Comparison of ENCODE assay signal across 27 mouse cellular contexts in the genomic region with DNA sequence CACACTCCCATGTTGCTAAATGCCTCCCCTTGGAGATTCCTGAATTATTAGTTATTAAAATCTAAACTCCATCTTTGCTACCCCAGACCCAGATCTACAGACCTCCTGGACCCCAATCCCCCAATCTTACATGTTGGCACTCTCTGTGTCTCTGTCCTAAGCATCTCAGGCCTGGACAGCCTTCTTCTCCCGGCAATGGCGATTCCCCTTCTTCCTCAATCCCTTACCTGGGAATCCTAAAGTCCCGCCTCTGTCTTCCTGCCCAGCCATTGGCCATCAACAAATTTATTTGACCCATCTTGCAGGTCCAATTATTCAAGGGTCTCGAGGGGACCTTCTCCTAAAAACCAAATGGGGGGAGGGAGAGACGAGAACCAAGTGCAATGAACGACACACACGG.
"Had no signal": no experiment of that assay in that cellular context is flagged by ENCODE, and none has a peak within 500 bp of the region (broad histone marks: within the 10 kb centered on the region; RNA-seq: fewer than 3 reads in every experiment).

No protein-coding gene starts in this region.

- H3K9ac ChIP-seq: embryonic facial prominence, embryonic 12.5 days; embryonic facial prominence, embryonic 13.5 days; embryonic facial prominence, embryonic 15.5 days; forebrain, embryonic 12.5 days; forebrain, embryonic 13.5 days; forebrain, embryonic 15.5 days; forebrain, postnatal 0 days had no signal

- H3K4me3 ChIP-seq: embryonic facial prominence, embryonic 10.5 days; embryonic facial prominence, embryonic 12.5 days; embryonic facial prominence, embryonic 13.5 days; embryonic facial prominence, embryonic 15.5 days; erythroblast, embryonic 14.5 days; forebrain, embryonic 10.5 days; forebrain, embryonic 12.5 days; forebrain, embryonic 13.5 days; forebrain, embryonic 15.5 days; gastrocnemius, adult 2 months; heart, adult 2 months had no signal

- H3K4me1 ChIP-seq: forebrain, embryonic 13.5 days; forebrain, embryonic 15.5 days had no signal

- ATAC-seq: forebrain, embryonic 13.5 days; forebrain, embryonic 14.5 days; forebrain, embryonic 15.5 days; forebrain, embryonic 16.5 days; forebrain, postnatal 0 days had no signal

- H3K27me3 ChIP-seq: embryonic facial prominence, embryonic 12.5 days; embryonic facial prominence, embryonic 13.5 days; embryonic facial prominence, embryonic 15.5 days; forebrain, embryonic 13.5 days; forebrain, embryonic 15.5 days had no signal

- H3K27ac ChIP-seq: embryonic facial prominence, embryonic 10.5 days; embryonic facial prominence, embryonic 12.5 days; embryonic facial prominence, embryonic 13.5 days; embryonic facial prominence, embryonic 15.5 days; forebrain, embryonic 10.5 days; forebrain, embryonic 12.5 days; forebrain, embryonic 13.5 days; forebrain, embryonic 15.5 days; gastrocnemius, adult 2 months; heart, adult 2 months had no signal

- H3K4me2 ChIP-seq: embryonic facial prominence, embryonic 12.5 days; embryonic facial prominence, embryonic 13.5 days; embryonic facial prominence, embryonic 15.5 days; forebrain, embryonic 12.5 days; forebrain, embryonic 13.5 days; forebrain, embryonic 15.5 days had no signal

- H3K9me3 ChIP-seq: embryonic facial prominence, embryonic 12.5 days; embryonic facial prominence, embryonic 13.5 days; embryonic facial prominence, embryonic 15.5 days; forebrain, embryonic 10.5 days; forebrain, embryonic 12.5 days; forebrain, embryonic 13.5 days; forebrain, embryonic 15.5 days had no signal

- DNase-seq: cerebellum, adult 2 months; cerebellum, adult 8-10 months; cerebellum, adult 9-10 months; cerebellum, adult 9-11 months; cerebellum, postnatal 10 days; cerebellum, postnatal 14 days; cerebellum, postnatal 25 days; cerebellum, postnatal 36 days; embryo, embryonic 11 days; forebrain, postnatal 0 days; gastrocnemius, adult 2 months; gastrocnemius, postnatal 10 days; gastrocnemius, postnatal 14 days; gastrocnemius, postnatal 25 days; gastrocnemius, postnatal 36 days; heart, adult 2 months had no signal

- H3K36me3 ChIP-seq: embryonic facial prominence, embryonic 10.5 days; embryonic facial prominence, embryonic 12.5 days; embryonic facial prominence, embryonic 13.5 days; embryonic facial prominence, embryonic 15.5 days; forebrain, embryonic 10.5 days; forebrain, embryonic 12.5 days; forebrain, embryonic 15.5 days had no signal
